Mouse (Mus musculus): ENCODE results near the gene Slc16a14.

DNA sequence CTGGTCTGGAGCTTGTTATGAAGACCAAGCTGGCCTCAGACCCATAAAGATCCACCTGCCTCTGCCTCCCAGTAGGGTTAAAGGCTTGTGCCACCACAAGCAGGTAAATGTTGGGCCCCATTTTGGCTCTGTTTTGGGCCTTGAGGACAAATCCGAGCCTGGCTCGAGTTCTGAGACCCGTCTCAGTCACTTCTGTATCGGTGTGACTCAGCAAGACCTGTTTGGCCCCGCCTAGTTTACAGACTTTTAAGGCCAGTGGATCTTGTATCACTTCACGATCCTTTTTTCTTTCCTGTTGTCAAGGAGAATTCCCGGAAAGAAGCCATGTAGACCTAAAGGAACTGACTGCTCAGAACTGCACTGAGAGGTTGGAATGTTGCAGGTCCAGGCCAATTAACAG is 44.4 kb downstream of the Slc16a14 start:
- TF ChIP-seq CTCF (IDR thresholded peaks at IDR 0.05; ENCODE audit: borderline replicate concordance, control insufficient read depth, extremely low read depth, insufficient read depth, low read length, poor library complexity) (no peak), POLR2A (IDR thresholded peaks at IDR 0.05; ENCODE audit: control insufficient read depth, extremely low read depth, insufficient read depth, low read length, poor library complexity) (no peak)
